9 mouse cellular contexts compared by ENCODE assay signal in the genomic region with DNA sequence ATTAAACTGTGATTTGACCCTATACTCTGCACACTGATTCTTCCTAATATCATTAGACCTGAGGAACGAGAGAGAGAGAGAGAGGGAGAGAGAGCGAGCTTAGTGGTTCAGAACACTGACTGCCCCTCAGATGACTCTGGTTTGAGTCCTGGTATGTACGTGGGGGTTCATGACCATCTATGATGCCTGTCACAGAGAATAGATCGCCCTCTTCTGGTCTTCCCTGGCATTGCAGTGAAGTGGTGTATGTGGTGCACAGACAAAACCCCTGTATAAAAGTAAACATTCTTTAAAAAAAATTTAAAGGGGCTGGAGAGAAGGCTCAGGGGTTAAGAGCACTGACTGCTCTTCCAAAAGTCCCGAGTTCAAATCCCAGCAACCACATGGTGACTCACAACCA.
DNase-seq lines count a peak whose midpoint lies in the region; ATAC-seq and TF ChIP-seq lines count a peak whose summit lies in the region.
"Had no signal": no experiment of that assay in that cellular context is flagged by ENCODE, and none has a peak within 500 bp of the region (broad histone marks: within the 10 kb centered on the region; RNA-seq: fewer than 3 reads in every experiment).

No protein-coding gene starts in this region.

- H3K4me1 ChIP-seq in heart, embryonic 12.5 days (replicated peaks) = peaks cover 6% of the 10 kb centered on the region; the same call in 1 of the 2 replicates
- H3K4me1 ChIP-seq in CH12.LX (ENCODE audit: control insufficient read depth in 1 of 2, insufficient read depth in 2 of 2) = peaks cover 12 to 39% of the 10 kb centered on the region in 2 experiments; a peak in 3 of 4 replicates
- H3K4me1 ChIP-seq in midbrain, embryonic 13.5 days (replicated peaks) = 0 out of 2 replicates have a peak, but pooled peaks cover 4% of the 10 kb centered on the region

- H3K9me3 ChIP-seq in heart, embryonic 12.5 days (replicated peaks) = no peaks in the 10 kb centered on the region
- no peaks in the 10 kb centered on the region for H3K9me3 ChIP-seq in CH12.LX (replicated peaks; ENCODE audit: low read length)
- no peaks in the 10 kb centered on the region for H3K9me3 ChIP-seq in midbrain, embryonic 13.5 days
- H3K9me3 ChIP-seq: megakaryocyte, embryonic 14.5 days had no signal

- H3K4me2 ChIP-seq in heart, embryonic 12.5 days = no peak overlapping the region
- H3K4me2 ChIP-seq in CH12.LX (ENCODE audit: insufficient read depth, low read depth, poor library complexity, severe bottlenecking) = no peak overlapping the region
- no peak overlapping the region for H3K4me2 ChIP-seq in midbrain, embryonic 13.5 days (replicated peaks)

- dilution Hi-C loops in CH12.LX (cut with MboI; ENCODE audit: extremely low pct_ligation_motif_present, extremely low pct_unique_long_range_greater_than_20kb, low sequenced_read_pairs) = no loop called here

- in situ Hi-C loops in CH12.LX (cut with MboI; ENCODE audit: low pct_ligation_motif_present, low pct_unique_long_range_greater_than_20kb, low sequenced_read_pairs) = no loop called here

- TF ChIP-seq CTCF in CH12.LX (conservative IDR thresholded peaks at IDR 0.05 in 1 of 2, IDR thresholded peaks at IDR 0.05 in 1 of 2; ENCODE audit: low read depth in 2 of 2, low read length in 2 of 2) = peak; percentile 67 to 74

- WGBS in heart, embryonic 12.5 days = 37% methylated on average over 5 of the region's 5 CpGs
- 40% methylated on average over 5 of the region's 5 CpGs for WGBS in midbrain, embryonic 13.5 days

- TF ChIP-seq RAD21 in CH12.LX (IDR thresholded peaks at IDR 0.05; ENCODE audit: low read depth, low read length) = peak; percentile 51

- DNase-seq in heart, adult 8-10 months (ENCODE audit: low spot score) = peak; percentile 28
- peak; percentile 78 for DNase-seq in CH12.LX (ENCODE audit: extremely low read depth)
- peak; percentile 58 for DNase-seq in c-Kit-positive CD71-positive TER-119-negative erythroid progenitor cells, embryonic 14.5 days (ENCODE audit: low read depth)
- DNase-seq in forelimb bud, embryonic 11.5 days (ENCODE audit: low read depth, low spot score) = peak; percentile 61
- peak; percentile 59 to 73 for DNase-seq in kidney, postnatal 4 days
- DNase-seq in yolk sac, embryonic 10.5 days (ENCODE audit: low spot score) = peak; percentile 65

- no peak for ATAC-seq in heart, embryonic 12.5 days (ENCODE audit: insufficient number of reproducible peaks, low FRiP score)
- peak; percentile 37; the same call in 1 of the 2 replicates for ATAC-seq in midbrain, embryonic 13.5 days

- TF ChIP-seq EP300 in CH12.LX (IDR thresholded peaks at IDR 0.05; ENCODE audit: low read length) = no peak

- H3K36me3 ChIP-seq in heart, embryonic 12.5 days = no peaks in the 10 kb centered on the region
- peaks cover 4 to 18% of the 10 kb centered on the region in 2 experiments for H3K36me3 ChIP-seq in CH12.LX (replicated peaks in 1 of 2; ENCODE audit: control insufficient read depth in 1 of 2, insufficient read depth in 1 of 2, low read length in 1 of 2)
- H3K36me3 ChIP-seq in midbrain, embryonic 13.5 days = no peaks in the 10 kb centered on the region

- no peak overlapping the region for H3K27ac ChIP-seq in heart, embryonic 12.5 days (ENCODE audit: poor library complexity, severe bottlenecking)
- H3K27ac ChIP-seq in CH12.LX (ENCODE audit: insufficient read depth, low read depth) = no peak overlapping the region
- no peak overlapping the region for H3K27ac ChIP-seq in midbrain, embryonic 13.5 days

- no peak overlapping the region for H3K4me3 ChIP-seq in heart, embryonic 12.5 days
- no peak overlapping the region for H3K4me3 ChIP-seq in CH12.LX (replicated peaks in 1 of 3; ENCODE audit: low read depth in 2 of 3, low read length in 2 of 3, poor library complexity in 1 of 3)
- no peak overlapping the region for H3K4me3 ChIP-seq in midbrain, embryonic 13.5 days (replicated peaks)
- H3K4me3 ChIP-seq: megakaryocyte, embryonic 14.5 days had no signal

- no peak for TF ChIP-seq POLR2A in CH12.LX (IDR thresholded peaks at IDR 0.05; ENCODE audit: low read depth, low read length)

- H3K27me3 ChIP-seq in heart, embryonic 12.5 days (replicated peaks) = no peaks in the 10 kb centered on the region
- H3K27me3 ChIP-seq in CH12.LX (replicated peaks) = no peaks in the 10 kb centered on the region
- no peaks in the 10 kb centered on the region for H3K27me3 ChIP-seq in midbrain, embryonic 13.5 days
- H3K27me3 ChIP-seq: megakaryocyte, embryonic 14.5 days had no signal

- no peaks in the 10 kb centered on the region for H3K79me2 ChIP-seq in CH12.LX (replicated peaks; ENCODE audit: control insufficient read depth, extremely low read depth, insufficient read depth, poor library complexity, severe bottlenecking)

- no peak overlapping the region for H3K9ac ChIP-seq in heart, embryonic 12.5 days
- H3K9ac ChIP-seq in CH12.LX (ENCODE audit: insufficient read depth, low read depth) = no peak overlapping the region
- no peak overlapping the region for H3K9ac ChIP-seq in midbrain, embryonic 13.5 days (replicated peaks)

TF ChIP-seq in CH12.LX, 34 proteins besides CTCF, POLR2A, EP300 and RAD21:
- TF ChIP-seq SMC3 (IDR thresholded peaks at IDR 0.05; ENCODE audit: low read depth, low read length) = peak; percentile 47; the same call in 1 of the 2 replicates
- TF ChIP-seq KAT2A (IDR thresholded peaks at IDR 0.05; ENCODE audit: insufficient replicate concordance, low read length) = no peak

Comparison
In these comparisons a context has a peak if more than half of its experiments do, and no peak if none do; other contexts are left out.
1. DNase-seq: peak in every context shown above with its lines; median percentile 78 in CH12.LX; 66 in kidney, postnatal 4 days; 65 in yolk sac, embryonic 10.5 days; 61 in forelimb bud, embryonic 11.5 days; 58 in c-Kit-positive CD71-positive TER-119-negative erythroid progenitor cells, embryonic 14.5 days; 28 in heart, adult 8-10 months.